Comparison of ENCODE assay signal across 28 mouse cellular contexts in the genomic region with DNA sequence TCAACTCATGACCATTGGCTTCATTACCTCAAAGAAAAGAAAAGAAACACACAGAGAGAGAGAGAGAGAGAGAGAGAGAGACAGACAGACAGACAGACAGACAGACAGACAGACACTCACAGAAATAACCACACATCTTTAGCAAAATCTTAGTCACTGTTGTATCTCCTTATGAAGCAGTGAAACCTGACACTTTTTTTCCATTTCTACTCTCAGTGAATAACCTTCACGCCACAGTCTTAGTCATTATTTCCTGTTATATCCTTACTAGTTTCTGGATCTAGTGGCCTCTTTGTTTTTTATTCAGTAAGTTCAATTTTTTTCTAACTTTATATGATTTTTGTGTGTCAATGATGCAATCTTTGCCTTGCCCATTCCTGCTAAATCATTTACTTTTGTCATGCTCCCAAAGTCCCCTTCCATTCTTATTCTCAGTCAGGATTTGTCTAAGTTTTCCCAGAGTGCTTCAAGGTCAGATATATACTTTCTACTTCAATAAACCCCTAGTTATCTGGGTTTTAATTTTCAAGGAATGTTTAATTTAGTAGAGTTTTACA. TPM values are rescaled to one million over a fixed set of nuclear protein-coding genes. Genes with fewer than 3 reads are reported as not detected.
DNase-seq lines count a peak whose midpoint lies in the region; TF ChIP-seq lines count a peak whose summit lies in the region.
"Had no signal": no experiment of that assay in that cellular context is flagged by ENCODE, and none has a peak within 500 bp of the region (broad histone marks: within the 10 kb centered on the region; RNA-seq: fewer than 3 reads in every experiment).

No protein-coding gene starts in this region.

- no peak for TF ChIP-seq CTCF in CH12.LX (conservative IDR thresholded peaks at IDR 0.05 in 1 of 2, IDR thresholded peaks at IDR 0.05 in 1 of 2; ENCODE audit: low read depth in 2 of 2, low read length in 2 of 2)

- DNase-seq in 3134 (ENCODE audit: extremely low read depth, insufficient read length, low spot score) (peak; percentile 29), 416B (ENCODE audit: low read depth) (peak; percentile 82), CH12.LX (ENCODE audit: extremely low read depth) (peak; percentile 17)
- DNase-seq in spleen, postnatal 4 days (ENCODE audit: low spot score in 2 of 2) = no peak
- DNase-seq in right cerebral cortex, adult 2 months (ENCODE audit: low spot score in 2 of 2) = no peak
- no peak for DNase-seq in heart, adult 11 months
- DNase-seq: adrenal gland, adult 2 months; adrenal gland, postnatal 14 days; adrenal gland, postnatal 36 days; cerebellum, adult 11-12 months; cerebellum, adult 2 months; cerebellum, adult 9-10 months; cerebellum, postnatal 10 days; cerebellum, postnatal 25 days; forebrain, postnatal 0 days had no signal

- H3K79me2 ChIP-seq in CH12.LX (replicated peaks; ENCODE audit: control insufficient read depth, extremely low read depth, insufficient read depth, poor library complexity, severe bottlenecking) (no peaks in the 10 kb centered on the region), myocyte (ENCODE audit: control insufficient read depth, insufficient read depth) (no peaks in the 10 kb centered on the region)

- in situ Hi-C loops in CH12.LX (cut with MboI; ENCODE audit: low pct_ligation_motif_present, low pct_unique_long_range_greater_than_20kb, low sequenced_read_pairs) = no loop called here

- no peak overlapping the region for H3K9ac ChIP-seq in CH12.LX (ENCODE audit: insufficient read depth, low read depth)
- H3K9ac ChIP-seq: embryonic facial prominence, embryonic 12.5 days; forebrain, embryonic 13.5 days; forebrain, embryonic 15.5 days; forebrain, postnatal 0 days had no signal

- H3K4me2 ChIP-seq in CH12.LX (ENCODE audit: insufficient read depth, low read depth, poor library complexity, severe bottlenecking) (no peak overlapping the region), myocyte (ENCODE audit: low read depth) (no peak overlapping the region)
- H3K4me2 ChIP-seq: embryonic facial prominence, embryonic 12.5 days; forebrain, embryonic 13.5 days; forebrain, embryonic 15.5 days had no signal

- TF ChIP-seq POLR2A in CH12.LX (IDR thresholded peaks at IDR 0.05; ENCODE audit: low read depth, low read length) (no peak), myocyte (IDR thresholded peaks at IDR 0.05; ENCODE audit: insufficient read length, low read depth) (no peak)

- no peak overlapping the region for H3ac ChIP-seq in myocyte (ENCODE audit: control insufficient read depth, insufficient read length)

- TF ChIP-seq EP300 in CH12.LX (IDR thresholded peaks at IDR 0.05; ENCODE audit: low read length) = peak; percentile 47; the same call in 1 of the 2 replicates

- TF ChIP-seq RAD21 in CH12.LX (IDR thresholded peaks at IDR 0.05; ENCODE audit: low read depth, low read length) = no peak

- H3K27me3 ChIP-seq in CH12.LX (replicated peaks) (no peaks in the 10 kb centered on the region), myocyte (ENCODE audit: control insufficient read depth, insufficient read depth, insufficient read length) (no peaks in the 10 kb centered on the region)
- H3K27me3 ChIP-seq: embryonic facial prominence, embryonic 12.5 days; forebrain, embryonic 13.5 days; forebrain, embryonic 15.5 days; Patski had no signal

- dilution Hi-C loops in CH12.LX (cut with MboI; ENCODE audit: extremely low pct_ligation_motif_present, extremely low pct_unique_long_range_greater_than_20kb, low sequenced_read_pairs) = no loop called here

- H3K9me3 ChIP-seq in CH12.LX (replicated peaks; ENCODE audit: low read length) = no peaks in the 10 kb centered on the region
- H3K9me3 ChIP-seq: embryonic facial prominence, embryonic 10.5 days; embryonic facial prominence, embryonic 12.5 days; forebrain, embryonic 13.5 days; forebrain, embryonic 15.5 days had no signal

- H3K36me3 ChIP-seq in CH12.LX (replicated peaks in 1 of 2; ENCODE audit: control insufficient read depth in 1 of 2, insufficient read depth in 1 of 2, low read length in 1 of 2) (no peaks in the 10 kb centered on the region), myocyte (ENCODE audit: control insufficient read depth, insufficient read depth) (no peaks in the 10 kb centered on the region)
- H3K36me3 ChIP-seq: embryonic facial prominence, embryonic 10.5 days; embryonic facial prominence, embryonic 12.5 days; forebrain, embryonic 15.5 days had no signal

- H3K4me1 ChIP-seq in CH12.LX (ENCODE audit: control insufficient read depth in 1 of 2, insufficient read depth in 2 of 2) = no peaks in the 10 kb centered on the region
- H3K4me1 ChIP-seq: embryonic facial prominence, embryonic 10.5 days; embryonic facial prominence, embryonic 12.5 days; forebrain, embryonic 13.5 days; forebrain, embryonic 15.5 days had no signal

- no peak overlapping the region for H3K4me3 ChIP-seq in CH12.LX (replicated peaks in 1 of 3; ENCODE audit: low read depth in 2 of 3, low read length in 2 of 3, poor library complexity in 1 of 3)
- H3K4me3 ChIP-seq in myocyte = no peak overlapping the region
- H3K4me3 ChIP-seq: embryonic facial prominence, embryonic 10.5 days; embryonic facial prominence, embryonic 12.5 days; forebrain, embryonic 13.5 days; forebrain, embryonic 15.5 days had no signal

- H3K27ac ChIP-seq in CH12.LX (ENCODE audit: insufficient read depth, low read depth) = no peak overlapping the region
- H3K27ac ChIP-seq: embryonic facial prominence, embryonic 10.5 days; embryonic facial prominence, embryonic 12.5 days; forebrain, embryonic 13.5 days; forebrain, embryonic 15.5 days had no signal

TF ChIP-seq in CH12.LX, 34 proteins besides CTCF, POLR2A, EP300 and RAD21:
- peak; percentile 9; the same call in 1 of the 2 replicates for TF ChIP-seq JUN (IDR thresholded peaks at IDR 0.05; ENCODE audit: insufficient read depth, low read depth, low read length)
- TF ChIP-seq E2F4 (IDR thresholded peaks at IDR 0.05; ENCODE audit: insufficient replicate concordance, low read depth, low read length) = no peak
- TF ChIP-seq ETS1 (conservative IDR thresholded peaks at IDR 0.05; ENCODE audit: low read depth, low read length) = peak; percentile 23; the same call in 1 of the 2 replicates

TF ChIP-seq in myocyte, 11 proteins besides CTCF, POLR2A, EP300 and RAD21:
- TF ChIP-seq CEBPB (IDR thresholded peaks at IDR 0.05; ENCODE audit: insufficient read depth, poor library complexity, severe bottlenecking) (peak; percentile 67; the same call in 1 of the 2 replicates), E2F4 (IDR thresholded peaks at IDR 0.05; ENCODE audit: insufficient read depth) (no peak)

RNA-seq across cellular contexts. Expression of gene Usp17lb, which starts 1.4 kb away (rescaled TPM):
- total RNA-seq in CH12.LX (2012; rRNA removed) = not detected in 2 replicates
- not detected in 2 replicates for total RNA-seq in CH12.LX (2014; rRNA removed)
- polyA plus RNA-seq in CH12.LX (2012; ENCODE audit: insufficient read length, low read depth) = not detected in 2 replicates
- polyA plus RNA-seq in myocyte (2012; fragmentation: generic; extraction: Trizol) = 0.20 TPM
- total RNA-seq: adrenal gland, postnatal 14 days; forebrain, postnatal 0 days; MEL had no signal
- polyA plus RNA-seq: activated CD4-positive, CD25-positive, alpha-beta regulatory T cell, adult 4 months; adrenal gland, adult 2 months; CD4-positive, CD25-positive, alpha-beta regulatory T cell, adult 4 months; cerebellum, adult 2 months; cortical plate, adult 2 months; embryonic facial prominence, embryonic 10.5 days; embryonic facial prominence, embryonic 12.5 days; embryonic facial prominence, embryonic 14.5 days; forebrain, embryonic 11.5 days; forebrain, embryonic 13.5 days; forebrain, embryonic 15.5 days; forebrain, postnatal 0 days; Patski had no signal

RNA-seq across cellular contexts. Expression of gene Usp17la, which starts 13.0 kb away (rescaled TPM):
- 0.13 and 0.17 TPM in 2 replicates for total RNA-seq in CH12.LX (2012; rRNA removed)
- total RNA-seq in CH12.LX (2014; rRNA removed) = not detected in 2 replicates
- 0.10 and 0.11 TPM in 2 replicates for polyA plus RNA-seq in CH12.LX (2012; ENCODE audit: insufficient read length, low read depth)
- polyA plus RNA-seq in myocyte (2012; fragmentation: generic; extraction: Trizol) = 5.3 TPM
- total RNA-seq: adrenal gland, adult 2 months; adrenal gland, postnatal 14 days; adrenal gland, postnatal 36 days; forebrain, postnatal 0 days; MEL had no signal
- polyA plus RNA-seq: activated CD4-positive, CD25-positive, alpha-beta regulatory T cell, adult 4 months; adrenal gland, adult 2 months; CD4-positive, CD25-positive, alpha-beta regulatory T cell, adult 4 months; cerebellum, adult 2 months; cortical plate, adult 2 months; embryonic facial prominence, embryonic 10.5 days; embryonic facial prominence, embryonic 12.5 days; embryonic facial prominence, embryonic 14.5 days; forebrain, embryonic 11.5 days; forebrain, embryonic 13.5 days; forebrain, embryonic 15.5 days; forebrain, postnatal 0 days; Patski had no signal

RNA-seq across cellular contexts. Expression of gene Olfr665, which starts 34.0 kb away (rescaled TPM):
- total RNA-seq in CH12.LX (2012; rRNA removed) (not detected in 2 replicates), CH12.LX (2014; rRNA removed) (not detected in 2 replicates)
- polyA plus RNA-seq in CH12.LX (2012; ENCODE audit: insufficient read length, low read depth) (not detected in 2 replicates), myocyte (2012; fragmentation: generic; extraction: Trizol) (not detected)
- total RNA-seq: adrenal gland, adult 2 months; adrenal gland, postnatal 14 days; adrenal gland, postnatal 36 days; ES-E14; forebrain, postnatal 0 days; MEL had no signal
- polyA plus RNA-seq: activated CD4-positive, CD25-positive, alpha-beta regulatory T cell, adult 4 months; adrenal gland, adult 2 months; CD4-positive, CD25-positive, alpha-beta regulatory T cell, adult 4 months; cerebellum, adult 2 months; cortical plate, adult 2 months; embryonic facial prominence, embryonic 10.5 days; embryonic facial prominence, embryonic 12.5 days; embryonic facial prominence, embryonic 14.5 days; forebrain, embryonic 11.5 days; forebrain, embryonic 13.5 days; forebrain, embryonic 15.5 days; forebrain, postnatal 0 days; Patski had no signal

RNA-seq across cellular contexts. Expression of gene Olfr666, which starts 51.9 kb away (rescaled TPM):
- total RNA-seq in CH12.LX (2012; rRNA removed) = not detected in 2 replicates
- not detected in 2 replicates for total RNA-seq in CH12.LX (2014; rRNA removed)
- not detected in 2 replicates for polyA plus RNA-seq in CH12.LX (2012; ENCODE audit: insufficient read length, low read depth)
- polyA plus RNA-seq in myocyte (2012; fragmentation: generic; extraction: Trizol) = not detected
- total RNA-seq: adrenal gland, adult 2 months; adrenal gland, postnatal 14 days; adrenal gland, postnatal 36 days; ES-E14; forebrain, postnatal 0 days; MEL had no signal
- polyA plus RNA-seq: activated CD4-positive, CD25-positive, alpha-beta regulatory T cell, adult 4 months; adrenal gland, adult 2 months; CD4-positive, CD25-positive, alpha-beta regulatory T cell, adult 4 months; cerebellum, adult 2 months; cortical plate, adult 2 months; embryonic facial prominence, embryonic 10.5 days; embryonic facial prominence, embryonic 12.5 days; forebrain, embryonic 11.5 days; forebrain, embryonic 13.5 days; forebrain, embryonic 15.5 days; forebrain, postnatal 0 days; Patski had no signal

Comparison
In these comparisons a context has a peak if more than half of its experiments do, and no peak if none do; other contexts are left out.
1. DNase-seq: peak in 3134 (single experiment), 416B (single experiment) and CH12.LX (single experiment); none in spleen, postnatal 4 days (0 of 2), right cerebral cortex, adult 2 months (0 of 2) and heart, adult 11 months (single experiment).